Mouse (Mus musculus) C2C12 (cell line): ENCODE results near the gene Tsr1. TPM values are rescaled to one million over a fixed set of nuclear protein-coding genes. Genes with fewer than 3 reads are reported as not detected.

Experiments
- H3K27me3 ChIP-seq: one replicate; pipeline ENCODE4 v1.6.1; 2011; ENCODE audit not compliant: control insufficient read depth, insufficient read depth, insufficient read length
- H3K36me3 ChIP-seq: one replicate; pipeline ENCODE4 v1.6.1; 2011; ENCODE audit not compliant: control insufficient read depth, insufficient read depth
- H3K4me3 ChIP-seq: one replicate; pipeline ENCODE4 v1.5.1; 2011; ENCODE audit warnings: mild to moderate bottlenecking, control low read depth; ENCODE audit not compliant: poor library complexity, insufficient read depth, severe bottlenecking
- H3K79me2 ChIP-seq: one replicate; pipeline ENCODE4 v1.6.1; 2011; ENCODE audit not compliant: control insufficient read depth, insufficient read depth
- H3K79me3 ChIP-seq: one replicate; pipeline ENCODE4 v1.6.1; 2011; ENCODE audit warnings: low read depth, control low read depth
- H3ac ChIP-seq: one replicate; pipeline ENCODE3; 2011; ENCODE audit warnings: low read depth; ENCODE audit not compliant: control insufficient read depth, insufficient read length
- CEBPB ChIP-seq: IDR thresholded peaks from one replicate; pipeline ENCODE4 v1.6.1; 2011; ENCODE audit warnings: low read depth, mild to moderate bottlenecking, control low read depth, moderate library complexity
- CTCF ChIP-seq: IDR thresholded peaks from one replicate; pipeline ENCODE4 v1.5.1; 2011; ENCODE audit not compliant: control insufficient read depth, insufficient read depth, insufficient read length
- FOSL1 ChIP-seq: IDR thresholded peaks from one replicate; pipeline ENCODE4 v1.8.0; 2011; ENCODE audit warnings: mild to moderate bottlenecking, low read length; ENCODE audit not compliant: poor library complexity, insufficient read depth, severe bottlenecking
- MAX ChIP-seq: IDR thresholded peaks from one replicate; pipeline ENCODE4 v1.6.1; 2011; ENCODE audit warnings: mild to moderate bottlenecking, control low read depth
- MYOD1 ChIP-seq: IDR thresholded peaks from one replicate; pipeline ENCODE4 v1.6.1; 2011; ENCODE audit warnings: low read depth; ENCODE audit not compliant: control insufficient read depth, insufficient read length
- MYOG ChIP-seq: IDR thresholded peaks from one replicate; pipeline ENCODE4 v1.6.1; 2011; ENCODE audit not compliant: control insufficient read depth, insufficient read length; ENCODE audit errors: extremely low read depth
- USF1 ChIP-seq: IDR thresholded peaks from one replicate; pipeline ENCODE4 v1.6.1; 2011; ENCODE audit warnings: low read depth, mild to moderate bottlenecking, control low read depth, moderate library complexity
- polyA plus RNA-seq: library from polyadenylated mRNA; unstranded; fragments of >200 nt; fragmentation: generic; extraction: Trizol; gene quantifications from one replicate; pipeline ENCODE4 v1.2.1, GENCODE M21; 2012; ENCODE audit warnings: missing spikeins

The Tsr1 gene
- polyA plus RNA-seq, 1 experiment: 42.2 TPM

GRCm38 (mm10) chr11:74865252-74865651 is 32.6 kb upstream of the Tsr1 start:
- H3K36me3 ChIP-seq: no peaks in the 10 kb centered on the region
- H3K79me3 ChIP-seq: no peaks in the 10 kb centered on the region
- H3ac ChIP-seq: no peak overlapping the region
- TF ChIP-seq CTCF (no peak), USF1 (no peak), FOSL1 (no peak), MYOG (no peak), CEBPB (no peak), MYOD1 (no peak), MAX (no peak)
- H3K27me3 ChIP-seq: no peaks in the 10 kb centered on the region
- no peak overlapping the region for H3K4me3 ChIP-seq
- H3K79me2 ChIP-seq: no peaks in the 10 kb centered on the region

- H3K27me3 ChIP-seq: no peaks in the 10 kb centered on the region
- no peak overlapping the region for H3ac ChIP-seq
- H3K79me2 ChIP-seq: no peaks in the 10 kb centered on the region
- H3K36me3 ChIP-seq: no peaks in the 10 kb centered on the region
- H3K79me3 ChIP-seq: no peaks in the 10 kb centered on the region
- TF ChIP-seq USF1 (no peak), CEBPB (no peak), MYOD1 (no peak), FOSL1 (no peak), MYOG (no peak)
- H3K4me3 ChIP-seq: no peak overlapping the region
Measured at GRCm38 (mm10) chr11:74866640-74867039, 31.2 kb upstream of the Tsr1 start.

GRCm38 (mm10) chr11:74867181-74867580 is 30.7 kb upstream of the Tsr1 start:
- TF ChIP-seq USF1: no peak
- no peaks in the 10 kb centered on the region for H3K36me3 ChIP-seq
- H3K27me3 ChIP-seq: no peaks in the 10 kb centered on the region
- no peak overlapping the region for H3K4me3 ChIP-seq
- H3K79me2 ChIP-seq: no peaks in the 10 kb centered on the region
- H3K79me3 ChIP-seq: no peaks in the 10 kb centered on the region
- no peak overlapping the region for H3ac ChIP-seq

GRCm38 (mm10) chr11:74868046-74868760 is 29.7 kb upstream of the Tsr1 start:
- no peak overlapping the region for H3ac ChIP-seq
- no peak for TF ChIP-seq MYOG
- TF ChIP-seq USF1: no peak
- TF ChIP-seq CEBPB: no peak
- TF ChIP-seq CTCF: no peak
- TF ChIP-seq FOSL1: no peak
- no peak for TF ChIP-seq MYOD1
- TF ChIP-seq MAX: no peak
- H3K4me3 ChIP-seq: no peak overlapping the region
- H3K79me2 ChIP-seq: no peaks in the 10 kb centered on the region
- H3K79me3 ChIP-seq: no peaks in the 10 kb centered on the region
- H3K36me3 ChIP-seq: no peaks in the 10 kb centered on the region
- H3K27me3 ChIP-seq: no peaks in the 10 kb centered on the region

- H3K4me3 ChIP-seq: no peak overlapping the region
- H3ac ChIP-seq: no peak overlapping the region
- H3K36me3 ChIP-seq: no peaks in the 10 kb centered on the region
- H3K27me3 ChIP-seq: no peaks in the 10 kb centered on the region
- TF ChIP-seq FOSL1 (no peak), MYOG (no peak), CEBPB (no peak)
- no peaks in the 10 kb centered on the region for H3K79me3 ChIP-seq
- H3K79me2 ChIP-seq: no peaks in the 10 kb centered on the region
Measured at GRCm38 (mm10) chr11:74869603-74870002, 28.3 kb upstream of the Tsr1 start.

GRCm38 (mm10) chr11:74870544-74870943 is 27.3 kb upstream of the Tsr1 start:
- H3K79me2 ChIP-seq: no peaks in the 10 kb centered on the region
- H3ac ChIP-seq: no peak overlapping the region
- TF ChIP-seq MYOG (no peak), CTCF (no peak), USF1 (no peak), FOSL1 (no peak), MYOD1 (no peak), CEBPB (no peak), MAX (no peak)
- H3K79me3 ChIP-seq: no peaks in the 10 kb centered on the region
- no peak overlapping the region for H3K4me3 ChIP-seq
- H3K36me3 ChIP-seq: no peaks in the 10 kb centered on the region
- H3K27me3 ChIP-seq: no peaks in the 10 kb centered on the region
